In the genomic region with DNA sequence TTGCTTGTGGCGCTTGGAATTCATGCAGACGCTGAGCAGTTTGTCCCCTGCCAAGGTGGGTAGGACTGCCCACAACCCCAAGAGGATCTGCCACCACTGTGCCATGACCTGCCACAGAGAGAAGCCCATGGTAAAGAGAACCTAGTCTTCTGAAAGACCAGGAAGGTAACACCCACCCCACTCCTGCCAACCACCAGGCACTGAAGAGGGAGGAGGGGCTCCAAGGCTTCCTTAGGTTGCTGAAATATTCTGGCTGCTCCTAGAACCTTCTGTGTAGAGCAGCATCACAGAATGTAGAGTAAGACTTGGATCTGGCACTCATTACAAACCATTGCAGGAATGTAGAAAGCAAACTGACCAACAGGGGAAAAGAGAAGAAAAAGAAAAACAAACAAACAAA, we compare ENCODE assay signal across 19 mouse cellular contexts. TPM values are rescaled to one million over a fixed set of nuclear protein-coding genes. Genes with fewer than 3 reads are reported as not detected.
"Had no signal": no experiment of that assay in that cellular context is flagged by ENCODE, and none has a peak within 500 bp of the region (broad histone marks: within the 10 kb centered on the region; RNA-seq: fewer than 3 reads in every experiment).

No protein-coding gene starts in this region.

- H3K4me2 ChIP-seq: limb, embryonic 12.5 days; liver, embryonic 13.5 days; neural tube, embryonic 13.5 days had no signal

- H3K4me3 ChIP-seq: layer of hippocampus, adult 2 months; limb, embryonic 12.5 days; liver, embryonic 13.5 days; neural tube, embryonic 13.5 days had no signal

- ATAC-seq: liver, postnatal 0 days had no signal

- DNase-seq: kidney, adult 18-20 months; kidney, postnatal 10 days; kidney, postnatal 4 days; liver; liver, embryonic 13.5 days; liver, postnatal 0 days; lung, postnatal 36 days; midbrain, embryonic 14.5 days; right cerebral cortex, adult 18-20 months; right cerebral cortex, postnatal 25 days; thymus, adult 18-20 months had no signal

- H3K27me3 ChIP-seq: limb, embryonic 12.5 days; liver, embryonic 13.5 days; neural tube, embryonic 13.5 days had no signal

- H3K27ac ChIP-seq: layer of hippocampus, adult 2 months; limb, embryonic 12.5 days; liver, embryonic 13.5 days; neural tube, embryonic 13.5 days had no signal

- H3K9ac ChIP-seq: limb, embryonic 12.5 days; liver, embryonic 13.5 days; liver, postnatal 0 days; neural tube, embryonic 13.5 days had no signal

- H3K9me3 ChIP-seq: limb, embryonic 12.5 days; liver, embryonic 13.5 days; neural tube, embryonic 13.5 days had no signal

- H3K4me1 ChIP-seq: liver, embryonic 13.5 days had no signal

- H3K36me3 ChIP-seq: limb, embryonic 12.5 days; liver, embryonic 13.5 days; neural tube, embryonic 13.5 days had no signal

RNA-seq across cellular contexts. Expression of a gene that starts 1.3 kb away (rescaled TPM):
- total RNA-seq: layer of hippocampus, adult 2 months; layer of hippocampus, postnatal 10 days; left cerebral cortex, postnatal 36 days; megakaryocyte progenitor cell, adult 5-6 weeks; monocyte, adult 5-6 weeks had no signal
- polyA plus RNA-seq: limb, embryonic 12.5 days; liver, embryonic 13.5 days; liver, postnatal 0 days; midbrain, embryonic 14.5 days; neural tube, embryonic 13.5 days; stomach, embryonic 14.5 days had no signal

RNA-seq across cellular contexts. Expression of a gene that starts 42.4 kb away (rescaled TPM):
- total RNA-seq: megakaryocyte progenitor cell, adult 5-6 weeks; monocyte, adult 5-6 weeks had no signal
- polyA plus RNA-seq: liver, postnatal 0 days had no signal
